Mouse (Mus musculus) left cerebral cortex, postnatal 25 days (tissue): ENCODE results near the gene Cers1. TPM values are rescaled to one million over a fixed set of nuclear protein-coding genes. Genes with fewer than 3 reads are reported as not detected.

Experiments
- DNase-seq, 2 experiments: peaks; one replicate each; pipeline ENCODE4 v3.0.0; 2022; ENCODE audit warnings: low spot score in 2 of 2, mixed read lengths in 1 of 2
- intact Hi-C: fragments of 180-260 bp; cut with DNase I; formaldehyde crosslinking; loops from one replicate; pipeline ENCODE4 v1.15.1; 2025
- total RNA-seq, 2 experiments: library from RNA; stranded (reverse); gene quantifications; 2 replicates each; pipeline ENCODE4 v1.2.3; 2021

The Cers1 gene
- total RNA-seq, 2 experiments from 2014 or later, result 105 to 111 TPM

GRCm38 (mm10) chr8:70347443-70347842 is 31.9 kb downstream of the Cers1 start:
- DNase-seq, result no peak
- intact Hi-C loops, result no loop called here

DNA sequence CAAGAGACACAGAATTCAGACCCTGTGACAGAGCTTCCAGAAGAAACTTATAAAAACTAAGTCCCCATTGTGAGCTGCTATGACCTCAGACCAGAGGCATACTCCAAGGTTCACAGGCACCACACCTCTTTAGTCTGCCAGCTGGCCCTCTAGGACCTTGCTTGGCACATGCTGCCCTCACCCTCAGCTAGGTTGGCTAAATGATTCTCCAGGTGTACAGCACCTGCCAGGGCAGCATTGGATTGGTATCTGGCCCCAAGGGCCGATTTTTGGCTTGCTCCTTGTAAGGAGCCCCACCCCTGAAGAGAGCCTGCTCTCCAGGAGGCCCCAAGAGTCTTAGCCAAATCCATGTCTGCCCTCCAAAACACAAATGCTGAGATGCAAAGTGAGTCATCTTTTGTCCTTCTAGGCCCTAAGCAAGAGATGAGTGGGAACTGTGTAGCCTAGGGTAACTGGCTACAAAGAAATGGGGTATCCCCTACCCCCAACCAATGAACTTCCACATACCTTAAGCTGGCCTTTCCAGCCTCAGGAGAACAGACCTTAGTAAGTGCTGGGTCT is 32.4 kb downstream of the Cers1 start:
- no peak for DNase-seq
- intact Hi-C loops, result no loop called here

DNA sequence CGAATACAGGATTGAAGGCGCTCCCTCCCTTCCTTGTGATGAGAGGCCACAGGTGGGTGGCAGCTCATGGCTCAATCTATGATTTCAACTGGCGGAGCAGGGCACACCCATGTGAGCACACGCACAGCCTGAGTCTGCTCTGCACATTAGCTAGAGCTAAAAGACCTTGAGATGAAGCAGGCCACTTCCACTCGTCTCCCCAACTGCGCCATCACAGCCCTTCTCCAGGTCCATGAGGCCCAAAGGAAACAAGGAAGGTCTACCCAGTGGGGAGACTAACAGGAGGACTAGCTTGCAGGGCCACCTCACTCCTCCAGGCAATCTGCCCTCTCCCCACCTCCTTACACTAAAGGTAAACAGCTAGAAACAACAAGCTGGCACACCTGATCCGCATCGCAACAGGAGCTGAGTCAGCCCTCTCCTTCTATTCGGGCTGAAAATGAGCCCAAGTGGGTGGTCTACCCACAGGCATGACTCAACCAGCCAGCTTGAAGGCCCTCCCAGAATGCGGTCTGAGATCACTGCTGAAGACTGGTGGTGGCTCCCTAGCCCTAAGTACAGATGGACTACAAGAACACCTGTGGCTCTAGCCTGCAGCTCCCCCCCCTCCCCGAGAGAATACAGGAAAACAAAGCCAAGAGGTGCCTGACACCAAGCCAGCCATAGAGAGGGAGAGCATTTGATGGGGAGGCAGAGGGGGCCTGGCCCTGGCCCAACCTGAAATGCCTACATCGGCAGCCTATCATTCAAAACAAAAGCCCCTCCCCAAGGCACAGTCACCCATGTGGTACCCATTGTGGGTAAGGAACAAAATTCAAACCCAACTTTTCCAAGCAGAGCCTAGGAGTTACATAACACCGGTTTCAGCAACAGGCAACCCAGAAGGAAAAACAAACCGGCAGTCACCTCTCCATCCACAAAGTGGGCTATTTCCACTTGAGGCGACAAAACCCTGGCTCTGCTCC is 35.7 kb downstream of the Cers1 start:
- peak in 1 of 2 experiments; percentile 76 for DNase-seq

DNA sequence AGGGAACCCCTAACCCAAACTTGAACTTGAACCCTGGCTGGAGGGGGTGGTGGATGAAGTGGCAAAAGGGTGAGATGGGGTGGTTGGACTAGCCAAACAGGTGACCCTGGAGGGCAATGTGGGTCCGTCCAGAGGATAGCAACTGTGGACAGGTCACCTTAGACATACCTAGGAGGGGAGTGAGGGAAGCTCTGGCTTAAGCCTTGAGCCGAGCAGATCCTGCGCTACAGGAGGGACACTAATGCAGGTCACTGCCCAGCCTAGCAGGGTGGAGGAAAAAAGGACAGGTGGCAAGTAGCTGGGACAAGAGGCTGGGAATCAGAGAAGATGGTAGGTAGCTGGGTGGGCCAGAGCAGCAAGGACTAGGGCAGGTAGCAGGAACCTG is 36.4 kb downstream of the Cers1 start:
- intact Hi-C loops, result loop anchor here (5.0 kb wide), 2 partner anchors 65 to 155 kb away; partner anchors contain the start of gene Rex1bd

More for the DNA sequence above, 35.7 kb downstream of the Cers1 start:
- intact Hi-C loops, result loop anchor here (5.0 kb wide), 2 partner anchors 66 to 156 kb away; partner anchors contain the start of gene Rex1bd

GRCm38 (mm10) chr8:70352657-70353151 is 37.1 kb downstream of the Cers1 start:
- intact Hi-C loops, result loop anchor here (5.0 kb wide), 2 partner anchors 65 to 155 kb away; partner anchors contain the start of gene Rex1bd
- no peak for DNase-seq

More for the DNA sequence above, 36.4 kb downstream of the Cers1 start:
- no peak for DNase-seq

DNA sequence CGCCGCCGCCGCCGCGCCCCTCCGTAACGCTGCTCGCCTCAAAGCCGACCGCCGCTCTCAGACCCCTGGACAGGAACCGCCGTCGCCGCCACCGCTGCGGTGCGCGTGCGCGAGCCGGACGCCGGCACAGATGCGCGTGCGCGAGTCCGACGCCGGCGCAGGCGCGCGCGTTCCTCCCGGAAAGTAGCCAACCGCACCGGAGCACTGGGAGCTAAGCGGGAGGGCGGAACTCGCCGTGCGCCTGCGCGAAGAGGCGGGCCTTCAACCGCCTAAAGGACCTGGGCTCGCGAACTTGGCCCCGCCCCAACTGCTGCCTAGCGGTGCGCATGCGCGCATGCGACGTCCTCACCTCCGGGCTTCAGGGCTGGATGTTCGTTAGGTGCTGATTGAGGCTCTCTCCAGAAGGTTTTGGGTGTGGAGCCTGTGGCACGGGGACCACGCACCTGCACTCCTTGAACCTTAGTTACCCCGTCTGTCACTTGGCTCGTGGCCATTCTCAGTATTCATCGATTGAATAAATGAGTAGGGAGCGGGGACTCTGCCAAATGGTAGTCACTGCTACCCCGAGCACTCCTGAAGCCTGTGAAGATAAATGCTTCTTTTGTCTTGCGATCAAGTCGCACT is 37.7 kb downstream of the Cers1 start, which contains the start of gene Upf1:
Upf1 (minus strand) TSS at position 85 of the 624 bp plus-strand sequence.
- intact Hi-C loops, result loop anchor here (5.0 kb wide), 2 partner anchors 64 to 154 kb away; partner anchors contain the start of gene Rex1bd
- peak; percentile 99 for DNase-seq

DNA sequence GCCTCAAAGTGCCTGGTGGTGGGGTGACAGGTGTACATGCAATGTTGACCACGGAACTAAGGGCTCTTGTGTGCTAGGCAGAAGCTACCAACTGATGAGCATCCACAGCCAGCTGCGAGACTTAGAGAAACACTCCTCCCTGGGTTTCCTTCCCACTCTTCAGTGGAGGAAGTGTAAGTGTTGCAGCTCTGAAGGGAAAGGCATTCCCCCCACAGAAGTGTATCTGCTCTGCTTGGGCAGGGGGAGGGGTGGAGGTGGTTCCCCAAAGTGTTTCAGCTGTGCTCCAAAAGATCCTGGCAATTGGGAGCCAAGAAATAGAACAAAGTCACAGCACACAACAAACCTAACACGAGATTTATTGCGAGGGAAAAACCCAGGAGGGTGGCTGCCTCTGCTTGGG is 38.4 kb downstream of the Cers1 start:
- intact Hi-C loops, result loop anchor here (5.0 kb wide), 2 partner anchors 63 to 153 kb away; partner anchors contain the start of gene Rex1bd
- peak; percentile 47 to 86 for DNase-seq

- no peak for DNase-seq
- intact Hi-C loops, result no loop called here
Measured at GRCm38 (mm10) chr8:70356111-70356510, 40.5 kb downstream of the Cers1 start.

GRCm38 (mm10) chr8:70359411-70359810 is 43.8 kb downstream of the Cers1 start:
- intact Hi-C loops, result no loop called here
- no peak for DNase-seq

DNA sequence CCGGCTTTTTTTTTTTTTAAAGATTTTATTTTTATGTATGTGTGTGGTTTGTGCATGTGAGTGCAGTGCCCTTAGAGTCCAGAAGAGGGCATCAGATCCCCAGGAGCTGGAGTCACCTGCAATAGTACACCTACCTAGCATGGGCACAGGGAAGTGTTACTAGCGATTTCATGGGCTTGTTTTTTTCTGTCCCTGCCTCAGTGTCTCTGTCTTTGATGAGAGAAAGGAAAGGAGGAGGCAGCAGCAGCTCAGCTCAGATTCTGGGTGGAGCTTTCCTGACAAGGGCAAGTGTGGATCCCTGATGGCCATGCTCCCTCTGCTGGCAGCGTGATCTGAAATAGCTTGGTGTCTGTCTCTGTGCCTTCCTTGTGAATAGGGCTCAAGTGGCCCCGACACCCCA is 45.2 kb downstream of the Cers1 start:
- DNase-seq, result no peak
- intact Hi-C loops, result no loop called here

GRCm38 (mm10) chr8:70361484-70362032 is 46.0 kb downstream of the Cers1 start:
- no peak for DNase-seq
- intact Hi-C loops, result no loop called here

- intact Hi-C loops, result no loop called here
- no peak for DNase-seq
Measured at GRCm38 (mm10) chr8:70364066-70364465, 48.5 kb downstream of the Cers1 start.

GRCm38 (mm10) chr8:70366588-70366987 is 51.0 kb downstream of the Cers1 start:
- no peak for DNase-seq
- intact Hi-C loops, result no loop called here

GRCm38 (mm10) chr8:70370476-70370875 is 54.9 kb downstream of the Cers1 start:
- no peak for DNase-seq
- intact Hi-C loops, result no loop called here

GRCm38 (mm10) chr8:70371951-70372350 is 56.4 kb downstream of the Cers1 start:
- intact Hi-C loops, result no loop called here
- no peak for DNase-seq

DNA sequence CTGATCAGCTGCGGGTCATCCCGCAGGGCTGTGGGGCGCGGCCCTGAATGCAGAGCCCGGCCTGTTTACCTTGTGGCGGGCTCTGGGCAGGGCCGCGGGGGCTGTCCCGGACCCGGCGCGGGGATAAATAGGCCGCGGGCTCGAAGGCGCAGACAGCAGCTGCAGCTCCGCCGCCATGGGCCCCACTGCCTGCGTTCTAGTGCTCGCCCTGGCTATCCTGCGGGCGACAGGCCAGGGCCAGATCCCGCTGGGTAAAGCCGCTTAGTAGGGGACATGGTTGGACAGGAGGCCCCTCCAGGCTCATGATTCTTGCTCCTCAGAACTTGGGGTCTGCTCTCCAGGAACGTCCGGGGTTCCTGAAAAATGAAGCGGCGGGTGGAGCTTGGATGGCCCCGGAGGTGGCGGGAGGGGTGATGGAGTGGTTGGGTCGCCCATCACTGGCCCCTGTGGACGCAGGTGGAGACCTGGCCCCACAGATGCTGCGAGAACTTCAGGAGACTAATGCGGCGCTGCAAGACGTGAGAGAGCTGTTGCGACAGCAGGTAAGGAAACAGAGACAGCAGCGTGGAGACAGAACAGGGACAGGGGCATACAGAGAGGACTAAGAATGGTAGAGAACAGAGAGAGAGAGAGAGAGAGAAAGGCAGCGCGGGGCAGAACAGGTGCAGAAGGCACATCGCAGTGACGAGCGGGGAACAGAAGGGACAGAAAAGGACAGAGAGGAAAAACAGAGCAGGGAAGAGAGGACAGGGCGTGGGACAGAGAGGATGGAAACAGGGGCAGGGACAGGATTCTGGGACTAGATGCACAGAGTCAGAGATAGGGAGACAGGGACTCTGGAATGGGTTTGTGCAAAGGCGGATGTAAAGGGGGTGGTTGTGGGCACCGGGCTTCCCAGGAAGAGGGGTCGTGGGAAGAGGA is 58.1 kb downstream of the Cers1 start, which contains the start of gene Comp:
Comp (plus strand) TSS at position 162 of the 921 bp plus-strand sequence.
- no peak for DNase-seq
- intact Hi-C loops, result no loop called here

GRCm38 (mm10) chr8:70374318-70374927 is 58.8 kb downstream of the Cers1 start:
- no peak for DNase-seq
- intact Hi-C loops, result no loop called here
